Mouse (Mus musculus): ENCODE results near the gene Lonrf3. TPM values are rescaled to one million over a fixed set of nuclear protein-coding genes. Genes with fewer than 3 reads are reported as not detected.

Lonrf3 gene
- polyA plus RNA-seq, 1 experiment from 2014 or later = 0.93 TPM

- WGBS = 60% methylated on average over 3 of the region's 3 CpGs
- Histone ChIP-seq H3K27me3 (ENCODE audit: control insufficient read depth, insufficient read depth, low read length) (no peaks in the 10 kb centered on the region), H3K9me3 (ENCODE audit: control insufficient read depth, low read length) (no peaks in the 10 kb centered on the region), H3K4me2 (ENCODE audit: low read depth) (no peak overlapping the region), H3K9ac (ENCODE audit: low read length) (no peak overlapping the region), H3K36me3 (ENCODE audit: control insufficient read depth, insufficient read depth, low read length) (no peaks in the 10 kb centered on the region), H3K4me3 (ENCODE audit: low read depth, low read length) (no peak overlapping the region), H3K27ac (ENCODE audit: low read depth, low read length) (no peak overlapping the region), H3K4me1 (ENCODE audit: control insufficient read depth, insufficient read depth, low read length) (no peaks in the 10 kb centered on the region)
- ATAC-seq (ENCODE audit: insufficient read depth, low FRiP score, low TSS enrichment) (no peak), DNase-seq (ENCODE audit: low spot score) (no peak)
Measured at GRCm38 (mm10) chrX:36389971-36390370, 61.8 kb downstream of the Lonrf3 start.

GRCm38 (mm10) chrX:36390503-36390902 lies 62.4 kb downstream of the Lonrf3 start:
- WGBS = 66% methylated on average over 2 of the region's 2 CpGs
- DNase-seq (ENCODE audit: low spot score) = no peak
- H3K4me2 ChIP-seq (ENCODE audit: low read depth) = no peak overlapping the region
- no peak overlapping the region for H3K4me3 ChIP-seq (ENCODE audit: low read depth, low read length)
- no peak for ATAC-seq (ENCODE audit: insufficient read depth, low FRiP score, low TSS enrichment)
- H3K4me1 ChIP-seq (ENCODE audit: control insufficient read depth, insufficient read depth, low read length) = no peaks in the 10 kb centered on the region
- no peaks in the 10 kb centered on the region for H3K36me3 ChIP-seq (ENCODE audit: control insufficient read depth, insufficient read depth, low read length)
- no peaks in the 10 kb centered on the region for H3K27me3 ChIP-seq (ENCODE audit: control insufficient read depth, insufficient read depth, low read length)
- H3K27ac ChIP-seq (ENCODE audit: low read depth, low read length) = no peak overlapping the region
- H3K9me3 ChIP-seq (ENCODE audit: control insufficient read depth, low read length) = no peaks in the 10 kb centered on the region
- no peak overlapping the region for H3K9ac ChIP-seq (ENCODE audit: low read length)

GRCm38 (mm10) chrX:36392672-36393071 lies 64.5 kb downstream of the Lonrf3 start:
- Histone ChIP-seq H3K4me1 (ENCODE audit: control insufficient read depth, insufficient read depth, low read length) (no peaks in the 10 kb centered on the region), H3K27me3 (ENCODE audit: control insufficient read depth, insufficient read depth, low read length) (no peaks in the 10 kb centered on the region), H3K4me2 (ENCODE audit: low read depth) (no peak overlapping the region), H3K4me3 (ENCODE audit: low read depth, low read length) (no peak overlapping the region), H3K9ac (ENCODE audit: low read length) (no peak overlapping the region), H3K9me3 (ENCODE audit: control insufficient read depth, low read length) (no peaks in the 10 kb centered on the region), H3K36me3 (ENCODE audit: control insufficient read depth, insufficient read depth, low read length) (no peaks in the 10 kb centered on the region), H3K27ac (ENCODE audit: low read depth, low read length) (no peak overlapping the region)
- DNase-seq (ENCODE audit: low spot score) (no peak), ATAC-seq (ENCODE audit: insufficient read depth, low FRiP score, low TSS enrichment) (no peak)
- WGBS = 74% methylated on average over 6 of the region's 6 CpGs

- no peak for ATAC-seq (ENCODE audit: insufficient read depth, low FRiP score, low TSS enrichment)
- 64% methylated on average over 5 of the region's 6 CpGs for WGBS
- no peaks in the 10 kb centered on the region for H3K9me3 ChIP-seq (ENCODE audit: control insufficient read depth, low read length)
- DNase-seq (ENCODE audit: low spot score) = no peak
- no peak overlapping the region for H3K27ac ChIP-seq (ENCODE audit: low read depth, low read length)
- H3K36me3 ChIP-seq (ENCODE audit: control insufficient read depth, insufficient read depth, low read length) = no peaks in the 10 kb centered on the region
- no peak overlapping the region for H3K9ac ChIP-seq (ENCODE audit: low read length)
- H3K4me2 ChIP-seq (ENCODE audit: low read depth) = no peak overlapping the region
- no peaks in the 10 kb centered on the region for H3K4me1 ChIP-seq (ENCODE audit: control insufficient read depth, insufficient read depth, low read length)
- no peaks in the 10 kb centered on the region for H3K27me3 ChIP-seq (ENCODE audit: control insufficient read depth, insufficient read depth, low read length)
- H3K4me3 ChIP-seq (ENCODE audit: low read depth, low read length) = no peak overlapping the region
Measured at GRCm38 (mm10) chrX:36393279-36393678, 65.1 kb downstream of the Lonrf3 start.

GRCm38 (mm10) chrX:36400980-36401379 lies 72.8 kb downstream of the Lonrf3 start, which contains the start of gene Gm6268:
Gene Gm6268 (plus strand): TSS chrX:36401280.
- no peak within 1 kb of the TSS for H3K4me3 ChIP-seq (ENCODE audit: low read depth, low read length)
- WGBS = 89% methylated on average over 13 of the region's 13 CpGs
- ATAC-seq (ENCODE audit: insufficient read depth, low FRiP score, low TSS enrichment) = no peak

GRCm38 (mm10) chrX:36402316-36402715 lies 74.2 kb downstream of the Lonrf3 start:
- no peaks in the 10 kb centered on the region; the same call in 1 of the 2 replicates for H3K9me3 ChIP-seq (ENCODE audit: control insufficient read depth, low read length)
- H3K4me1 ChIP-seq (ENCODE audit: control insufficient read depth, insufficient read depth, low read length) = no peaks in the 10 kb centered on the region
- H3K4me3 ChIP-seq (ENCODE audit: low read depth, low read length) = no peak overlapping the region
- H3K27ac ChIP-seq (ENCODE audit: low read depth, low read length) = no peak overlapping the region
- DNase-seq (ENCODE audit: low spot score) (no peak), ATAC-seq (ENCODE audit: insufficient read depth, low FRiP score, low TSS enrichment) (no peak)
- no peaks in the 10 kb centered on the region for H3K36me3 ChIP-seq (ENCODE audit: control insufficient read depth, insufficient read depth, low read length)
- no peak overlapping the region for H3K9ac ChIP-seq (ENCODE audit: low read length)
- 59% methylated on average over 6 of the region's 6 CpGs for WGBS
- no peak overlapping the region for H3K4me2 ChIP-seq (ENCODE audit: low read depth)
- no peaks in the 10 kb centered on the region for H3K27me3 ChIP-seq (ENCODE audit: control insufficient read depth, insufficient read depth, low read length)

More at GRCm38 (mm10) chrX:36400980-36401379, 72.8 kb downstream of the Lonrf3 start, which contains the start of gene Gm6268:
- Histone ChIP-seq H3K4me2 (ENCODE audit: low read depth) (no peak within 1 kb of the TSS), H3K9me3 (ENCODE audit: control insufficient read depth, low read length) (no peaks in the 10 kb centered on the region; the same call in 1 of the 2 replicates), H3K36me3 (ENCODE audit: control insufficient read depth, insufficient read depth, low read length) (no peaks in the 10 kb centered on the region), H3K9ac (ENCODE audit: low read length) (no peak within 1 kb of the TSS), H3K27ac (ENCODE audit: low read depth, low read length) (no peak within 1 kb of the TSS), H3K4me1 (ENCODE audit: control insufficient read depth, insufficient read depth, low read length) (no peaks in the 10 kb centered on the region), H3K27me3 (ENCODE audit: control insufficient read depth, insufficient read depth, low read length) (no peaks in the 10 kb centered on the region)
- DNase-seq (ENCODE audit: low spot score) = no peak

Small RNA genes within 50 kb of the gene (microRNA-seq; reads per million reads assigned to microRNA genes)
- not detected for gene Gm44485

Other genes with a start within 250 kb of the Lonrf3 start
- gene Il13ra1, start 216.2 kb upstream of the Lonrf3 start, polyA plus RNA-seq (2014; fragmentation: Nextera tagmentation; extraction: Ambion mirVana) = 2.8 and 2.9 TPM in 2 replicates
- 12.0 and 13.6 TPM in 2 replicates for gene Zcchc12, start 132.4 kb upstream of the Lonrf3 start, polyA plus RNA-seq (2014; fragmentation: Nextera tagmentation; extraction: Ambion mirVana)
- not detected in 2 replicates for gene Gm6268, start 72.9 kb downstream of the Lonrf3 start, polyA plus RNA-seq (2014; fragmentation: Nextera tagmentation; extraction: Ambion mirVana)
- not detected in 2 replicates for gene Gm14569, start 163.5 kb downstream of the Lonrf3 start, polyA plus RNA-seq (2014; fragmentation: Nextera tagmentation; extraction: Ambion mirVana)

Measured in neural tube, embryonic 11.5 days (tissue).